Mouse (Mus musculus) bone marrow, adult 2 months (tissue): ENCODE results near the gene Taf10.

ENCODE experiments used
- CTCF ChIP-seq: fragments of 200-500 bp; IDR thresholded peaks from 2 replicates; pipeline ENCODE4 v1.5.1; 2011; ENCODE audit warnings: low read length, control low read depth; ENCODE audit not compliant: control insufficient read depth, insufficient read depth
- POLR2A ChIP-seq: fragments of 200-500 bp; IDR thresholded peaks from 2 replicates; pipeline ENCODE4 v1.6.1; 2011; ENCODE audit warnings: low read depth, mild to moderate bottlenecking, control low read depth, low read length, borderline replicate concordance; ENCODE audit not compliant: control insufficient read depth

DNA sequence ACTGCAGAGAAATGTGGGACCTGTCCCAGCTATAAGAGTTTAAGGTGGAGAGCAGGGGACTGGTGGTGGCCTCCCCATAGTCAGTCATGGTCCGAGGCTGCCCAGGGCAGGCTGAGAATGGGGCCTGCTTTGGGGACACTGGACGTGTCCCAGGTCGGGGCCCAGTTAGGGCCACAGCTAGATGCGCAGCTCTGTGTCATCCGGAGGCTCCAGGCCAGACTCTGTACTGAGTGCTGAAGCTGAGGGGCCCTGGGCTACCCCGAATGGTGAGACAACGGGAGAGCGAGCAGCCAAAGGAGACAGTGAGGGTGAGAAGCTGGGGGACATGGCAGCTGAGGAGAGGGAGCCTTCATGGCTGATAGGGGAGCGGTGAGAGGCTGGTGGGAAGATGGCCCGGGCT, 9.1 kb upstream of the Taf10 start:
- no peak for TF ChIP-seq POLR2A
- no peak for TF ChIP-seq CTCF
